Mouse (Mus musculus): Measurements from ENCODE around the gene Ovol3. TPM values are rescaled to one million over a fixed set of nuclear protein-coding genes. Genes with fewer than 3 reads are reported as not detected.
"Not testable (repeated sequence)": the region's sequence is repeated elsewhere in the genome, so short reads cannot be mapped to it uniquely, and the experiment has no call there.

Ovol3 gene
- polyA plus RNA-seq, 1 experiment from 2014 or later: not detected

GRCm38 (mm10) chr7:30269641-30270040 lies 34.1 kb upstream of the Ovol3 start:
- Histone ChIP-seq H3K9me3 (ENCODE audit: control insufficient read depth, low read length) (no peaks in the 10 kb centered on the region), H3K4me3 (replicated peaks; ENCODE audit: low read depth, low read length) (no peak overlapping the region), H3K4me2 (ENCODE audit: low read length) (no peak overlapping the region), H3K4me1 (ENCODE audit: control insufficient read depth, insufficient read depth, low read length) (no peaks in the 10 kb centered on the region), H3K36me3 (ENCODE audit: control insufficient read depth, insufficient read depth, low read length) (0 out of 2 replicates have a peak, but pooled peaks cover 6% of the 10 kb centered on the region), H3K27ac (replicated peaks; ENCODE audit: low read depth, low read length) (no peak overlapping the region), H3K9ac (replicated peaks; ENCODE audit: low read length) (0 out of 2 replicates have a peak overlapping the region, but pooled peaks have one; percentile 6), H3K27me3 (ENCODE audit: control insufficient read depth, insufficient read depth, low read length) (no peaks in the 10 kb centered on the region)
- WGBS: 89% methylated on average over 4 of the region's 4 CpGs
- DNase-seq: no peak
- ATAC-seq (ENCODE audit: low FRiP score, low TSS enrichment): no peak

DNA sequence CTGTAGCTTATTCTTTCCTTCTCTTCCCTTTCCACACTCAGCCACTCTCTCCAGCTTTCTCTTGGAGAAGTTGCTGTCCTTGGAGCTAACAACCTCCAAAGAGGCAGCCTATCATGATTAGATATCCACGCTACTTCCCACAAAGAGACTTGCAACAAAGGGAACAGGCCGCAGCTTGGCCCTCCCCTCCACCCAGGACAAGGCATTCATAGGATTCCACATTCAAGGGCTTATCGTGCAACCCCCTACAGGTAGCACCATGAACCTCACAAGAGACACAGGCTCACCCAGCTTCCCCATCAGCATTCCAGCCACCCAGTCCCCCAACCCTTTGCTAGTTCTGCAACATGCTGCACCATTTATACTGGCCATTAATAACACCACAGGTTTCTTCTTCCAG lies 31.3 kb upstream of the Ovol3 start:
- Histone ChIP-seq H3K9ac (replicated peaks; ENCODE audit: low read length) (no peak overlapping the region), H3K9me3 (ENCODE audit: control insufficient read depth, low read length) (no peaks in the 10 kb centered on the region), H3K4me1 (ENCODE audit: control insufficient read depth, insufficient read depth, low read length) (no peaks in the 10 kb centered on the region), H3K4me3 (replicated peaks; ENCODE audit: low read depth, low read length) (no peak overlapping the region), H3K36me3 (ENCODE audit: control insufficient read depth, insufficient read depth, low read length) (0 out of 2 replicates have a peak, but pooled peaks cover 6% of the 10 kb centered on the region), H3K4me2 (ENCODE audit: low read length) (no peak overlapping the region), H3K27me3 (ENCODE audit: control insufficient read depth, insufficient read depth, low read length) (no peaks in the 10 kb centered on the region), H3K27ac (replicated peaks; ENCODE audit: low read depth, low read length) (no peak overlapping the region)
- DNase-seq (no peak), ATAC-seq (ENCODE audit: low FRiP score, low TSS enrichment) (no peak)
- 83% methylated on average over 3 of the region's 3 CpGs for WGBS

DNA sequence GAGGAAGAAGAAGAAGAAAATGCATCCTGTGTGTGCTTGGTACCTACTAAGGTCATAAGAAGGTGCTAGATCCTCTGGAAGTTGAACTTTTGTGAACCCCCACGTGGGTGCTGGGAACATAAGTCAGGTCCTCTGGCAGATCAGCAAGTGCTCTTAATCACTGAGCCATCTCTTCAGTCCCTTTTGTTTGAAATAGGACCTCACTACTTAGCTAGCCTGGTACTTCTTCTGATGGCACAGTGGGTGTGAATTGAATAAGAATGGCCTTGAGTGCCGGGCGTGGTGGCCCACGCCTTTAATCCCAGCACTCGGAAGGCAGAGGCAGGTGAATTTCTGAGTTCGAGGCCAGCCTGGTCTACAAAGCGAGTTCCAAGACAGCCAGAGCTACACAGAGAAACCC lies 30.4 kb upstream of the Ovol3 start:
- no peak overlapping the region for H3K4me2 ChIP-seq (ENCODE audit: low read length)
- WGBS: 87% methylated on average over 7 of the region's 7 CpGs
- no peak overlapping the region for H3K4me3 ChIP-seq (replicated peaks; ENCODE audit: low read depth, low read length)
- no peaks in the 10 kb centered on the region for H3K9me3 ChIP-seq (ENCODE audit: control insufficient read depth, low read length)
- no peaks in the 10 kb centered on the region for H3K27me3 ChIP-seq (ENCODE audit: control insufficient read depth, insufficient read depth, low read length)
- no peak for ATAC-seq (ENCODE audit: low FRiP score, low TSS enrichment)
- no peak overlapping the region for H3K9ac ChIP-seq (replicated peaks; ENCODE audit: low read length)
- no peak overlapping the region for H3K27ac ChIP-seq (replicated peaks; ENCODE audit: low read depth, low read length)
- no peaks in the 10 kb centered on the region for H3K4me1 ChIP-seq (ENCODE audit: control insufficient read depth, insufficient read depth, low read length)
- DNase-seq: no peak
- H3K36me3 ChIP-seq (ENCODE audit: control insufficient read depth, insufficient read depth, low read length): 0 out of 2 replicates have a peak, but pooled peaks cover 6% of the 10 kb centered on the region

DNA sequence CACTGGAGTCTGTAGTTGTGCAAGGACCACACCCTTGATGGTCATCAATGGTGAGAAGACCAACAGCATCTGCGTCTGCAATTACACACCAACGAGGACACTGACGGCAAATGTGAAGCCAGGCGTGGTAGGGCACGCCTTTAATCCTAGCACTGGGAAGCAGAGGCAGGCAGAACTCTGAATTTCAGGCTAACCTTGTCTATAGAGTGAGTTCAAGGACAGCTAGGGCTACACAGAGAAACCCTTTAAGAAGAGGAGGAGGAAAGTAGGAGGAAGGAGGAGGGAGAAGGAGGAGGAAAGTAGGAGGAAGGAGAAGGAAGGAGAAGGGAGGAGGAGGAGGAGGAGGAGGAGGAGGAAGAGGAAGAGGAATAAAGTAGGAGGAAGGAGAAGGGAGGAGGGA lies 30.0 kb upstream of the Ovol3 start:
- 92% methylated on average over 5 of the region's 5 CpGs for WGBS
- DNase-seq: no peak

GRCm38 (mm10) chr7:30265041-30265440 lies 29.5 kb upstream of the Ovol3 start:
- H3K4me1 ChIP-seq (ENCODE audit: control insufficient read depth, insufficient read depth, low read length): no peaks in the 10 kb centered on the region
- 87% methylated on average over 2 of the region's 2 CpGs for WGBS
- DNase-seq: no peak
- ATAC-seq (ENCODE audit: low FRiP score, low TSS enrichment): no peak
- H3K27me3 ChIP-seq (ENCODE audit: control insufficient read depth, insufficient read depth, low read length): no peaks in the 10 kb centered on the region
- no peaks in the 10 kb centered on the region for H3K9me3 ChIP-seq (ENCODE audit: control insufficient read depth, low read length)
- 0 out of 2 replicates have a peak, but pooled peaks cover 6% of the 10 kb centered on the region for H3K36me3 ChIP-seq (ENCODE audit: control insufficient read depth, insufficient read depth, low read length)
- H3K4me2 ChIP-seq (ENCODE audit: low read length): no peak overlapping the region
- H3K27ac ChIP-seq (replicated peaks; ENCODE audit: low read depth, low read length): no peak overlapping the region
- H3K9ac ChIP-seq (replicated peaks; ENCODE audit: low read length): no peak overlapping the region
- no peak overlapping the region for H3K4me3 ChIP-seq (replicated peaks; ENCODE audit: low read depth, low read length)

More for the DNA sequence above, 30.0 kb upstream of the Ovol3 start:
- Histone ChIP-seq H3K4me3 (replicated peaks; ENCODE audit: low read depth, low read length) (no peak overlapping the region), H3K9me3 (ENCODE audit: control insufficient read depth, low read length) (no peaks in the 10 kb centered on the region), H3K4me2 (ENCODE audit: low read length) (no peak overlapping the region), H3K27ac (replicated peaks; ENCODE audit: low read depth, low read length) (no peak overlapping the region), H3K4me1 (ENCODE audit: control insufficient read depth, insufficient read depth, low read length) (no peaks in the 10 kb centered on the region), H3K36me3 (ENCODE audit: control insufficient read depth, insufficient read depth, low read length) (0 out of 2 replicates have a peak, but pooled peaks cover 6% of the 10 kb centered on the region), H3K27me3 (ENCODE audit: control insufficient read depth, insufficient read depth, low read length) (no peaks in the 10 kb centered on the region), H3K9ac (replicated peaks; ENCODE audit: low read length) (no peak overlapping the region)
- ATAC-seq (ENCODE audit: low FRiP score, low TSS enrichment): no peak

GRCm38 (mm10) chr7:30251956-30252954 lies 16.7 kb upstream of the Ovol3 start:
- WGBS: 89% methylated on average over 12 of the region's 12 CpGs

GRCm38 (mm10) chr7:30237374-30237773 lies 1.8 kb upstream of the Ovol3 start:
- not testable (repeated sequence) for ATAC-seq (ENCODE audit: low FRiP score, low TSS enrichment); H3K9ac ChIP-seq (replicated peaks; ENCODE audit: low read length); H3K4me2 ChIP-seq (ENCODE audit: low read length); H3K9me3 ChIP-seq (ENCODE audit: control insufficient read depth, low read length); DNase-seq; H3K27ac ChIP-seq (replicated peaks; ENCODE audit: low read depth, low read length); H3K4me3 ChIP-seq (replicated peaks; ENCODE audit: low read depth, low read length); H3K27me3 ChIP-seq (ENCODE audit: control insufficient read depth, insufficient read depth, low read length)
- H3K4me1 ChIP-seq (ENCODE audit: control insufficient read depth, insufficient read depth, low read length): peaks cover 11% of the 10 kb centered on the region
- peaks cover 30% of the 10 kb centered on the region for H3K36me3 ChIP-seq (ENCODE audit: control insufficient read depth, insufficient read depth, low read length)
- 81% methylated on average over 3 of the region's 3 CpGs for WGBS

More at GRCm38 (mm10) chr7:30251956-30252954, 16.7 kb upstream of the Ovol3 start:
- no peak overlapping the region for H3K27ac ChIP-seq (replicated peaks; ENCODE audit: low read depth, low read length)
- no peaks in the 10 kb centered on the region for H3K4me1 ChIP-seq (ENCODE audit: control insufficient read depth, insufficient read depth, low read length)
- ATAC-seq (ENCODE audit: low FRiP score, low TSS enrichment) (no peak), DNase-seq (no peak)
- no peaks in the 10 kb centered on the region for H3K27me3 ChIP-seq (ENCODE audit: control insufficient read depth, insufficient read depth, low read length)
- no peaks in the 10 kb centered on the region for H3K9me3 ChIP-seq (ENCODE audit: control insufficient read depth, low read length)
- no peak overlapping the region for H3K9ac ChIP-seq (replicated peaks; ENCODE audit: low read length)
- no peak overlapping the region for H3K4me2 ChIP-seq (ENCODE audit: low read length)
- H3K36me3 ChIP-seq (ENCODE audit: control insufficient read depth, insufficient read depth, low read length): 0 out of 2 replicates have a peak, but pooled peaks cover 2% of the 10 kb centered on the region
- no peak overlapping the region for H3K4me3 ChIP-seq (replicated peaks; ENCODE audit: low read depth, low read length)

GRCm38 (mm10) chr7:30235091-30235490 lies 434 bp downstream of the Ovol3 start:
- DNase-seq: no peak
- H3K27me3 ChIP-seq (ENCODE audit: control insufficient read depth, insufficient read depth, low read length): no peaks in the 10 kb centered on the region
- 92% methylated on average over 8 of the region's 8 CpGs for WGBS
- no peak overlapping the region for H3K9ac ChIP-seq (replicated peaks; ENCODE audit: low read length)
- no peak overlapping the region for H3K4me2 ChIP-seq (ENCODE audit: low read length)
- H3K27ac ChIP-seq (replicated peaks; ENCODE audit: low read depth, low read length): no peak overlapping the region
- peaks cover 29% of the 10 kb centered on the region for H3K36me3 ChIP-seq (ENCODE audit: control insufficient read depth, insufficient read depth, low read length)
- ATAC-seq (ENCODE audit: low FRiP score, low TSS enrichment): no peak
- H3K4me1 ChIP-seq (ENCODE audit: control insufficient read depth, insufficient read depth, low read length): peaks cover 19% of the 10 kb centered on the region
- no peaks in the 10 kb centered on the region for H3K9me3 ChIP-seq (ENCODE audit: control insufficient read depth, low read length)
- H3K4me3 ChIP-seq (replicated peaks; ENCODE audit: low read depth, low read length): no peak overlapping the region

Data from midbrain, embryonic 14.5 days (tissue).